Mouse (Mus musculus) lung, postnatal 0 days (tissue): ENCODE data around the gene Ttll3.

Source experiments
- CTCF ChIP-seq: IDR thresholded peaks from 2 replicates; pipeline ENCODE4 v1.5.1; 2016; ENCODE audit warnings: antibody characterized with exemption, mild to moderate bottlenecking
- EP300 ChIP-seq: IDR thresholded peaks from 2 replicates; pipeline ENCODE4 v1.6.1; 2016; ENCODE audit warnings: antibody characterized with exemption, mild to moderate bottlenecking, control low read depth

DNA sequence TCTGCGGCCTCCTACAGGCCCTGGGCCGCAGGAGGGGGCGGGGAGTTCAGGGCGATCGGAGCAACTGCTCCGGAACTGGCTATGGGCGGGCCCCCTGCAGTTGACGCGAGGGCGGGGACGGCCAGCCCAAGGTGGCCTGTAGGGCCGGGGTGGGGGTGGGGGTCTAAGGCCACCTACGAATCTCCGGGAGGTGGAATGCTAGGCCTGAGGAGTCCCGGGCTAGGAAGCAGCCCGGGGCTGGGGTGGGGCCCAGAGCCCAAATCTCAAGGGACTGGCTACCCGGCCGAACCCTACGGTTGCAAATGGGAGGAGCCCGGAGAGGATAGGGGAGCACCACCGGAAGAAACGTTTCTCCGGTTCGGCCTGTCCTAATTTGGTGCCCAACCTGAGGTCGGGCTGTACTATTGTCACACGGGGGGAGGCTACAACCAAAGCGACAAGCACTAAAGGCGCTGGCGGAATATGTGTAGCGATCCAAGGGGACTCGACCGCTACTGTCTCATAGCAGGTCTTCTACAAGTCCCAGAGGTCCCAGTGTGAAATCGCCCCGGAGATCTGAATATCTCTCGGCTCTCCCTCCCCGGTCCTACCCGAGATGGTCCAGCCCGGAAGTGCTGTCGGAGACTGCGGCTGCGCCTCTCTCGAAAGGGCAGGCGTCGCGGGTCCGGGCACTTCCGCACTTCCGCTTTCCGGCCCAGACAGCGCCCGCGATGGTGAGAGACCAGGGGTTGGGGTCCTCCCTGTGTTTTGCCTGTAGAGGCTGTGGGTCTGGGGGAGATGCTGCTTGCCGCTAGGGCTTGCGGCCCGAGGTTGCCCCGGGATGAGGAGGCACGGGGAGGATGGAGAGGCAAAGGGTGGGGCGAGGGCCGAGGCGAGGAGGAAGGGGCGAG is 11.3 kb upstream of the Ttll3 start, which contains the start of the genes Tada3 and Arpc4:
- TF ChIP-seq CTCF (peak; percentile 54), EP300 (peak; percentile 85)
